ENCODE assay signal across 28 mouse cellular contexts in the genomic region with DNA sequence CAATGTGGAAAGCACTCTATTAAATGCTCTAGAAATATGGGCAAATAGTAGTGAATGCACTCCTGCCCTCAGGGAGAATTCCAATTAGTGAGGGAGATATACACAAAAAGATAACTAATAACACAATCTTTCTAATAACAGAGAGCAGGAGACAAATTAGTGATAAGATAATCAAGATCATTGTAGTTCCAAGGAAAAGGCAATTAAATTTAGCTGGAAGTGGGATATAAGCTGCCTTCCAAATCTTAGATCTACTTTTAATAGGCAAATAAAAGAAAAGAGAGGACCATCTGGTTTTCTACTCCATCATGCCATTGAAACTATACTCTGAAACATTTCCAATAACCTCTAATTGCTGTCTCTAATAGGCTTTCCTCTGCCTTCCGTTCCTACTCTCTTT.
"Had no signal": no experiment of that assay in that cellular context is flagged by ENCODE, and none has a peak within 500 bp of the region (broad histone marks: within the 10 kb centered on the region; RNA-seq: fewer than 3 reads in every experiment).

No protein-coding gene starts in this region.

- H3K9me3 ChIP-seq: heart, embryonic 10.5 days; heart, embryonic 12.5 days; hindbrain, embryonic 10.5 days; hindbrain, embryonic 12.5 days; intestine, embryonic 15.5 days; limb, embryonic 10.5 days; limb, embryonic 12.5 days; liver, embryonic 13.5 days; liver, embryonic 15.5 days had no signal

- DNase-seq: gastrocnemius, adult 2 months; gastrocnemius, postnatal 10 days; gastrocnemius, postnatal 25 days; heart, adult 18-20 months; heart, postnatal 10 days; heart, postnatal 4 days; kidney, adult 18-20 months; kidney, adult 8-10 months; kidney, postnatal 10 days; kidney, postnatal 25 days; kidney, postnatal 4 days; liver; liver, embryonic 13.5 days had no signal

- H3K36me3 ChIP-seq: heart, embryonic 10.5 days; heart, embryonic 12.5 days; hindbrain, embryonic 10.5 days; hindbrain, embryonic 12.5 days; intestine, embryonic 15.5 days; limb, embryonic 10.5 days; limb, embryonic 12.5 days; liver, embryonic 13.5 days; liver, embryonic 15.5 days had no signal

- H3K4me2 ChIP-seq: heart, embryonic 12.5 days; hindbrain, embryonic 12.5 days; hindbrain, embryonic 14.5 days; intestine, embryonic 15.5 days; limb, embryonic 12.5 days; liver, embryonic 11.5 days; liver, embryonic 13.5 days; liver, embryonic 15.5 days had no signal

- H3K27ac ChIP-seq: gastrocnemius, adult 2 months; heart, embryonic 10.5 days; hindbrain, embryonic 10.5 days; hindbrain, embryonic 12.5 days; hindbrain, embryonic 14.5 days; intestine, embryonic 15.5 days; layer of hippocampus, adult 2 months; left cerebral cortex, adult 2 months; limb, embryonic 10.5 days; liver, embryonic 13.5 days; liver, embryonic 15.5 days had no signal

- ATAC-seq: hindbrain, embryonic 16.5 days; inflammation-experienced regulatory T-cells, adult 6 months; intestine, embryonic 15.5 days; intestine, postnatal 0 days had no signal

- H3K4me3 ChIP-seq: gastrocnemius, adult 2 months; heart, embryonic 10.5 days; heart, embryonic 12.5 days; hindbrain, embryonic 10.5 days; hindbrain, embryonic 12.5 days; intestine, embryonic 15.5 days; layer of hippocampus, adult 2 months; left cerebral cortex, adult 2 months; limb, embryonic 10.5 days; limb, embryonic 12.5 days; liver, embryonic 13.5 days; liver, embryonic 15.5 days had no signal

- H3K9ac ChIP-seq: heart, embryonic 12.5 days; hindbrain, embryonic 12.5 days; hindbrain, embryonic 14.5 days; intestine, embryonic 15.5 days; limb, embryonic 12.5 days; liver, embryonic 13.5 days; liver, embryonic 15.5 days had no signal

- H3K4me1 ChIP-seq: heart, embryonic 10.5 days; heart, embryonic 12.5 days; hindbrain, embryonic 10.5 days; hindbrain, embryonic 12.5 days; intestine, embryonic 15.5 days; liver, embryonic 13.5 days; liver, embryonic 15.5 days had no signal

- H3K27me3 ChIP-seq: heart, embryonic 12.5 days; hindbrain, embryonic 12.5 days; intestine, embryonic 15.5 days; limb, embryonic 12.5 days; liver, embryonic 13.5 days; liver, embryonic 15.5 days had no signal
